Mouse (Mus musculus): ENCODE measurements around the gene Il20. TPM values are rescaled to one million over a fixed set of nuclear protein-coding genes. Genes with fewer than 3 reads are reported as not detected.
A peak's percentile ranks its signal among the peaks of the same experiment; 100 is the strongest.

Gene Il20
- total RNA-seq, 2 experiments from 2014 or later = not detected

GRCm38 (mm10) chr1:130875910-130876309, 35.3 kb downstream of the Il20 start:
- intact Hi-C loops (cut with DNase I) = loop anchor here (2.0 to 5.0 kb wide), 3 partner anchors 103 to 401 kb away; partner anchors contain the start of gene Ikbke
- DNase-seq (ENCODE audit: extremely low spot score in 1 of 2, low spot score in 2 of 2) = no peak

- intact Hi-C loops (cut with DNase I) = loop anchor here (5.0 kb wide), 1 partner anchor 402 kb away; the partner anchor contains the start of gene Ikbke
- peak in 1 of 2 experiments; percentile 33 for DNase-seq (ENCODE audit: extremely low spot score in 1 of 2, low spot score in 2 of 2)
These were observed 36.1 kb downstream of the Il20 start for GRCm38 (mm10) chr1:130875139-130875538.

- no peak for DNase-seq (ENCODE audit: extremely low spot score in 1 of 2, low spot score in 2 of 2)
- intact Hi-C loops (cut with DNase I) = no loop called here
These were observed 38.3 kb downstream of the Il20 start for GRCm38 (mm10) chr1:130872912-130873311.

- no peak for DNase-seq (ENCODE audit: extremely low spot score in 1 of 2, low spot score in 2 of 2)
- intact Hi-C loops (cut with DNase I) = no loop called here
These were observed 45.6 kb downstream of the Il20 start, which contains the start of gene Fcmr for GRCm38 (mm10) chr1:130865541-130866221. Fcmr (plus strand) TSS chr1:130865669.

GRCm38 (mm10) chr1:130864741-130865140, 46.5 kb downstream of the Il20 start:
- DNase-seq (ENCODE audit: extremely low spot score in 1 of 2, low spot score in 2 of 2) = no peak
- intact Hi-C loops (cut with DNase I) = no loop called here

- intact Hi-C loops (cut with DNase I) = no loop called here
- no peak for DNase-seq (ENCODE audit: extremely low spot score in 1 of 2, low spot score in 2 of 2)
These were observed 47.0 kb downstream of the Il20 start for GRCm38 (mm10) chr1:130864238-130864637.

GRCm38 (mm10) chr1:130857456-130857855, 53.8 kb downstream of the Il20 start:
- DNase-seq (ENCODE audit: extremely low spot score in 1 of 2, low spot score in 2 of 2) = no peak
- intact Hi-C loops (cut with DNase I) = no loop called here

Other genes with a start within 250 kb of the Il20 start
- gene C4bp, start 249.8 kb downstream of the Il20 start, total RNA-seq (2021) = not detected
- not detected for gene Gm29427, start 195.7 kb downstream of the Il20 start, total RNA-seq (2021)
- gene Yod1, start 194.1 kb downstream of the Il20 start, total RNA-seq (2021) = 10 to 100 TPM; 10.3 to 10.4 TPM
- 10 to 100 TPM; 42.5 to 43.7 TPM for gene Pfkfb2, start 182.2 kb downstream of the Il20 start, total RNA-seq (2021)
- 1 to 10 TPM in 1 of 2 experiments, under 1 TPM in 1; 0.92 to 1.0 TPM for gene AA986860, start 179.5 kb downstream of the Il20 start, total RNA-seq (2021)
- not detected for gene Fcamr, start 110.5 kb downstream of the Il20 start, total RNA-seq (2021)
- gene Pigr, start 84.8 kb downstream of the Il20 start, total RNA-seq (2021) = under 1 TPM; 0.08 to 0.21 TPM
- gene Fcmr, start 45.8 kb downstream of the Il20 start, total RNA-seq (2021) = under 1 TPM in 1 of 2 experiments, not detected in 1; 0.79 TPM
- gene Il24, start 24.0 kb downstream of the Il20 start, total RNA-seq (2021) = not detected
- not detected for gene Il19, start 28.7 kb upstream of the Il20 start, total RNA-seq (2021)
- gene Il10, start 108.4 kb upstream of the Il20 start, total RNA-seq (2021) = not detected
- 10 to 100 TPM; 26.8 to 31.1 TPM for gene Mapkapk2, start 186.4 kb upstream of the Il20 start, total RNA-seq (2021)
- 10 to 100 TPM in 1 of 2 experiments, 1 to 10 TPM in 1; 9.9 to 11.3 TPM for gene Dyrk3, start 226.9 kb upstream of the Il20 start, total RNA-seq (2021)
- gene Eif2d, start 241.7 kb upstream of the Il20 start, total RNA-seq (2021) = 10 to 100 TPM; 37.9 to 39.6 TPM